Mouse (Mus musculus) forebrain, embryonic 16.5 days (tissue): ENCODE results near the gene Chst11. TPM values are rescaled to one million over a fixed set of nuclear protein-coding genes. Genes with fewer than 3 reads are reported as not detected.

ENCODE experiments used
- ATAC-seq: fragments of 200-750 bp; cut with Nextera tagmentation; 2 replicates; pipeline ENCODE4 v1.8.0; 2017; ENCODE audit warnings: mild to moderate bottlenecking, moderate library complexity
- H3K27ac ChIP-seq: fragments of 300-500 bp; sonication (generic); 2 replicates; pipeline ENCODE4 v1.5.1; 2014; ENCODE audit warnings: low read length, control low read depth
- H3K27me3 ChIP-seq: fragments of 300-500 bp; sonication (generic); replicated peaks from 2 replicates; pipeline ENCODE4 v1.6.1; 2014; ENCODE audit warnings: low read length; ENCODE audit not compliant: control insufficient read depth, insufficient read depth
- H3K36me3 ChIP-seq: fragments of 300-500 bp; sonication (generic); 2 replicates; pipeline ENCODE4 v1.6.1; 2014; ENCODE audit not compliant: control insufficient read depth, insufficient read depth
- H3K4me1 ChIP-seq: fragments of 300-500 bp; sonication (generic); replicated peaks from 2 replicates; pipeline ENCODE4 v1.6.1; 2014; ENCODE audit warnings: low read length; ENCODE audit not compliant: control insufficient read depth, insufficient read depth
- H3K4me2 ChIP-seq: fragments of 300-500 bp; sonication (generic); 2 replicates; pipeline ENCODE4 v1.6.1; 2014; ENCODE audit warnings: mild to moderate bottlenecking, low read length, control low read depth
- H3K4me3 ChIP-seq: fragments of 300-500 bp; sonication (generic); replicated peaks from 2 replicates; pipeline ENCODE4 v1.5.1; 2014; ENCODE audit warnings: mild to moderate bottlenecking, low read length, control low read depth
- H3K9ac ChIP-seq: fragments of 300-500 bp; sonication (generic); replicated peaks from 2 replicates; pipeline ENCODE4 v1.6.1; 2014; ENCODE audit warnings: low read depth, low read length, control low read depth
- H3K9me3 ChIP-seq: fragments of 300-500 bp; sonication (generic); 2 replicates; pipeline ENCODE4 v1.6.1; 2016; ENCODE audit warnings: low read length; ENCODE audit not compliant: control insufficient read depth
- WGBS: fragments of 180-500 bp; shearing (Covaris S2); extraction: QIAGEN DNeasy Blood & Tissue Kit; methylation state at CpG from one replicate; pipeline ENCODE4 v1.1.7; 2014; 5-methylcytosine and 5-hydroxymethylcytosine counted together
- polyA plus RNA-seq: library from polyadenylated mRNA; unstranded; fragments of >200 nt; fragmentation: Nextera tagmentation; extraction: Ambion mirVana; gene quantifications from 2 replicates; pipeline ENCODE4 v1.2.1, GENCODE M21; 2015

Chst11 gene
- polyA plus RNA-seq, 1 experiment from 2014 or later, result 3.4 TPM

- ATAC-seq, result no peak
- Histone ChIP-seq H3K9me3 (no peaks in the 10 kb centered on the region), H3K27me3 (no peaks in the 10 kb centered on the region), H3K36me3 (no peaks in the 10 kb centered on the region), H3K4me1 (0 out of 2 replicates have a peak, but pooled peaks cover 3% of the 10 kb centered on the region), H3K27ac (no peak overlapping the region), H3K4me3 (no peak overlapping the region), H3K9ac (no peak overlapping the region), H3K4me2 (no peak overlapping the region)
- WGBS, result 73% methylated on average over 20 of the region's 20 CpGs
Observed at GRCm38 (mm10) chr10:83036340-83037045, 51.2 kb downstream of the Chst11 start.

- WGBS, result 84% methylated on average over 9 of the region's 9 CpGs
- H3K9me3 ChIP-seq, result no peaks in the 10 kb centered on the region
- no peaks in the 10 kb centered on the region for H3K36me3 ChIP-seq
- ATAC-seq, result no peak
- no peak overlapping the region for H3K4me2 ChIP-seq
- no peak overlapping the region for H3K4me3 ChIP-seq
- no peak overlapping the region for H3K27ac ChIP-seq
- H3K4me1 ChIP-seq, result peaks cover 10% of the 10 kb centered on the region
- H3K9ac ChIP-seq, result no peak overlapping the region
- no peaks in the 10 kb centered on the region for H3K27me3 ChIP-seq
Observed at GRCm38 (mm10) chr10:83038166-83038565, 52.9 kb downstream of the Chst11 start.

- Histone ChIP-seq H3K27ac (no peak overlapping the region), H3K9ac (no peak overlapping the region), H3K27me3 (no peaks in the 10 kb centered on the region), H3K4me3 (no peak overlapping the region), H3K9me3 (no peaks in the 10 kb centered on the region), H3K36me3 (no peaks in the 10 kb centered on the region), H3K4me2 (no peak overlapping the region), H3K4me1 (peaks cover 13% of the 10 kb centered on the region)
- WGBS, result 83% methylated on average over 10 of the region's 10 CpGs
- no peak for ATAC-seq
Observed at GRCm38 (mm10) chr10:83039414-83039813, 54.1 kb downstream of the Chst11 start.

- 57% methylated on average over 9 of the region's 9 CpGs for WGBS
- no peak overlapping the region for H3K27ac ChIP-seq
- H3K9me3 ChIP-seq, result no peaks in the 10 kb centered on the region
- peaks cover 13% of the 10 kb centered on the region for H3K4me1 ChIP-seq
- no peaks in the 10 kb centered on the region for H3K27me3 ChIP-seq
- H3K4me3 ChIP-seq, result no peak overlapping the region
- H3K9ac ChIP-seq, result no peak overlapping the region
- no peaks in the 10 kb centered on the region for H3K36me3 ChIP-seq
- no peak overlapping the region for H3K4me2 ChIP-seq
- 0 out of 2 replicates have a peak, but pooled peaks have one; percentile 26 for ATAC-seq
Observed at GRCm38 (mm10) chr10:83041875-83042274, 56.6 kb downstream of the Chst11 start.

- H3K9me3 ChIP-seq, result no peaks in the 10 kb centered on the region
- no peak overlapping the region for H3K27ac ChIP-seq
- 13% methylated on average over 10 of the region's 10 CpGs for WGBS
- peaks cover 11% of the 10 kb centered on the region for H3K4me1 ChIP-seq
- H3K9ac ChIP-seq, result no peak overlapping the region
- H3K4me3 ChIP-seq, result no peak overlapping the region
- no peaks in the 10 kb centered on the region for H3K27me3 ChIP-seq
- no peak overlapping the region for H3K4me2 ChIP-seq
- H3K36me3 ChIP-seq, result no peaks in the 10 kb centered on the region
- ATAC-seq, result peak; percentile 49; the same call in 1 of the 2 replicates
Observed at GRCm38 (mm10) chr10:83042613-83043477, 57.5 kb downstream of the Chst11 start.

GRCm38 (mm10) chr10:83043478-83044259 is 58.4 kb downstream of the Chst11 start:
- ATAC-seq, result no peak
- WGBS, result 64% methylated on average over 2 of the region's 2 CpGs
- no peak overlapping the region for H3K27ac ChIP-seq

GRCm38 (mm10) chr10:83049174-83049780 is 64.0 kb downstream of the Chst11 start:
- no peaks in the 10 kb centered on the region for H3K36me3 ChIP-seq
- no peak overlapping the region for H3K4me3 ChIP-seq
- ATAC-seq, result peak; percentile 87
- WGBS, result 52% methylated on average over 12 of the region's 12 CpGs
- no peaks in the 10 kb centered on the region for H3K9me3 ChIP-seq
- H3K27me3 ChIP-seq, result no peaks in the 10 kb centered on the region
- H3K4me1 ChIP-seq, result peaks cover 8% of the 10 kb centered on the region
- H3K27ac ChIP-seq, result peak overlapping the region; percentile 72
- peak overlapping the region; percentile 33; the same call in 1 of the 2 replicates for H3K9ac ChIP-seq
- H3K4me2 ChIP-seq, result peak overlapping the region; percentile 28

More at GRCm38 (mm10) chr10:83043478-83044259, 58.4 kb downstream of the Chst11 start:
- Histone ChIP-seq H3K9me3 (no peaks in the 10 kb centered on the region), H3K36me3 (no peaks in the 10 kb centered on the region), H3K27me3 (no peaks in the 10 kb centered on the region), H3K4me2 (no peak overlapping the region), H3K9ac (no peak overlapping the region), H3K4me1 (peaks cover 11% of the 10 kb centered on the region), H3K4me3 (no peak overlapping the region)

- Histone ChIP-seq H3K27ac (no peak overlapping the region), H3K9me3 (no peaks in the 10 kb centered on the region), H3K4me1 (peaks cover 9% of the 10 kb centered on the region), H3K9ac (no peak overlapping the region), H3K4me2 (no peak overlapping the region), H3K27me3 (no peaks in the 10 kb centered on the region), H3K4me3 (no peak overlapping the region), H3K36me3 (no peaks in the 10 kb centered on the region)
- WGBS, result 89% methylated on average over 10 of the region's 10 CpGs
- no peak for ATAC-seq
Observed at GRCm38 (mm10) chr10:83053886-83054550, 68.7 kb downstream of the Chst11 start.
